Mouse (Mus musculus) adrenal gland, postnatal 14 days (tissue): ENCODE measurements around the gene Bmp8b. TPM values are rescaled to one million over a fixed set of nuclear protein-coding genes. Genes with fewer than 3 reads are reported as not detected.

Experiments
- total RNA-seq: library from RNA; stranded (reverse); gene quantifications from 2 replicates; pipeline ENCODE4 v1.2.3, GENCODE M21; 2021

The Bmp8b gene
- total RNA-seq, 1 experiment from 2014 or later, result not detected

Other genes starting within 250 kb of the Bmp8b start
- gene Cap1, start 219.1 kb upstream of the Bmp8b start, total RNA-seq, result 125 and 139 TPM in 2 replicates
- 2.7 and 5.7 TPM in 2 replicates for gene Mfsd2a, start 144.0 kb upstream of the Bmp8b start, total RNA-seq
- 2.3 and 3.5 TPM in 2 replicates for gene Mycl, start 109.5 kb upstream of the Bmp8b start, total RNA-seq
- gene Trit1, start 88.6 kb upstream of the Bmp8b start, total RNA-seq, result 19.0 and 25.7 TPM in 2 replicates
- not detected in 2 replicates for gene Oxct2b, start 11.1 kb downstream of the Bmp8b start, total RNA-seq
- 41.4 and 43.1 TPM in 2 replicates for gene Ppie, start 34.8 kb downstream of the Bmp8b start, total RNA-seq
- 5.4 and 6.3 TPM in 2 replicates for gene Hpcal4, start 78.1 kb downstream of the Bmp8b start, total RNA-seq
- gene Nt5c1a, start 96.3 kb downstream of the Bmp8b start, total RNA-seq, result 23.8 and 25.4 TPM in 2 replicates
- gene Heyl, start 128.4 kb downstream of the Bmp8b start, total RNA-seq, result 14.1 and 17.8 TPM in 2 replicates
- 98.4 and 98.6 TPM in 2 replicates for gene Pabpc4, start 157.2 kb downstream of the Bmp8b start, total RNA-seq
- gene Oxct2a, start 218.5 kb downstream of the Bmp8b start, total RNA-seq, result not detected in 2 replicates
- gene Bmp8a, start 238.1 kb downstream of the Bmp8b start, total RNA-seq, result 0.34 TPM in 1 of 2 replicates, not detected in the other